Mouse (Mus musculus): ENCODE data around the gene Cfap54. TPM values are rescaled to one million over a fixed set of nuclear protein-coding genes. Genes with fewer than 3 reads are reported as not detected.

Cfap54 gene
- polyA plus RNA-seq, 1 experiment from 2014 or later: 0.90 TPM

GRCm38 (mm10) chr10:92788410-92789096 is 292.9 kb downstream of the Cfap54 start:
- Histone ChIP-seq H3K27me3 (replicated peaks) (no peaks in the 10 kb centered on the region), H3K4me1 (peaks cover 4% of the 10 kb centered on the region), H3K9me3 (no peaks in the 10 kb centered on the region), H3K9ac (no peak overlapping the region), H3K4me3 (no peak overlapping the region), H3K4me2 (replicated peaks) (no peak overlapping the region), H3K36me3 (no peaks in the 10 kb centered on the region), H3K27ac (no peak overlapping the region)
- 64% methylated on average over 13 of the region's 13 CpGs for WGBS
- ATAC-seq (ENCODE audit: low FRiP score, low read depth): no peak

GRCm38 (mm10) chr10:92782691-92783090 is 298.7 kb downstream of the Cfap54 start:
- Histone ChIP-seq H3K27ac (no peak overlapping the region), H3K9me3 (no peaks in the 10 kb centered on the region), H3K36me3 (no peaks in the 10 kb centered on the region), H3K9ac (no peak overlapping the region), H3K4me1 (no peaks in the 10 kb centered on the region), H3K4me2 (replicated peaks) (no peak overlapping the region), H3K27me3 (replicated peaks) (no peaks in the 10 kb centered on the region), H3K4me3 (no peak overlapping the region)
- ATAC-seq (ENCODE audit: low FRiP score, low read depth): no peak
- 64% methylated on average over 5 of the region's 5 CpGs for WGBS

- Histone ChIP-seq H3K27ac (no peak overlapping the region), H3K4me1 (no peaks in the 10 kb centered on the region), H3K27me3 (replicated peaks) (no peaks in the 10 kb centered on the region), H3K4me3 (no peak overlapping the region), H3K4me2 (replicated peaks) (no peak overlapping the region), H3K36me3 (no peaks in the 10 kb centered on the region), H3K9ac (no peak overlapping the region), H3K9me3 (no peaks in the 10 kb centered on the region; the same call in 1 of the 2 replicates)
- 87% methylated on average over 5 of the region's 5 CpGs for WGBS
- no peak for ATAC-seq (ENCODE audit: low FRiP score, low read depth)
Measured at GRCm38 (mm10) chr10:92754359-92754758, 327.1 kb downstream of the Cfap54 start.

GRCm38 (mm10) chr10:92730339-92730738 is 351.1 kb downstream of the Cfap54 start:
- 91% methylated on average over 3 of the region's 3 CpGs for WGBS
- Histone ChIP-seq H3K4me1 (no peaks in the 10 kb centered on the region), H3K9ac (no peak overlapping the region), H3K27me3 (replicated peaks) (no peaks in the 10 kb centered on the region), H3K9me3 (no peaks in the 10 kb centered on the region), H3K36me3 (no peaks in the 10 kb centered on the region), H3K27ac (no peak overlapping the region), H3K4me2 (replicated peaks) (no peak overlapping the region), H3K4me3 (no peak overlapping the region)
- ATAC-seq (ENCODE audit: low FRiP score, low read depth): no peak

GRCm38 (mm10) chr10:92728723-92729122 is 352.7 kb downstream of the Cfap54 start:
- H3K9me3 ChIP-seq: no peaks in the 10 kb centered on the region
- ATAC-seq (ENCODE audit: low FRiP score, low read depth): no peak
- H3K27ac ChIP-seq: no peak overlapping the region
- no peaks in the 10 kb centered on the region for H3K27me3 ChIP-seq (replicated peaks)
- no peak overlapping the region for H3K9ac ChIP-seq
- no peaks in the 10 kb centered on the region for H3K4me1 ChIP-seq
- H3K36me3 ChIP-seq: no peaks in the 10 kb centered on the region
- H3K4me2 ChIP-seq (replicated peaks): no peak overlapping the region
- no peak overlapping the region for H3K4me3 ChIP-seq
- WGBS: 91% methylated on average over 3 of the region's 3 CpGs

Other genes starting within 250 kb of the Cfap54 start
- 50.4 and 54.1 TPM in 2 replicates for gene Cdk17, start 79.3 kb upstream of the Cfap54 start, polyA plus RNA-seq (2016; fragmentation: Nextera tagmentation; extraction: Ambion mirVana)
- 18.9 and 21.3 TPM in 2 replicates for gene Elk3, start 229.5 kb upstream of the Cfap54 start, polyA plus RNA-seq (2016; fragmentation: Nextera tagmentation; extraction: Ambion mirVana)

Data from neural tube, embryonic 12.5 days (tissue).